Mouse (Mus musculus): ENCODE measurements around the gene Olfr1118. TPM values are rescaled to one million over a fixed set of nuclear protein-coding genes. Genes with fewer than 3 reads are reported as not detected.

The Olfr1118 gene
- polyA plus RNA-seq (2021; fragmentation: Nextera tagmentation), result not detected in 2 replicates
- long read RNA-seq, experiment 1, result 0 reads
- long read RNA-seq, experiment 2, result 0 reads

DNA sequence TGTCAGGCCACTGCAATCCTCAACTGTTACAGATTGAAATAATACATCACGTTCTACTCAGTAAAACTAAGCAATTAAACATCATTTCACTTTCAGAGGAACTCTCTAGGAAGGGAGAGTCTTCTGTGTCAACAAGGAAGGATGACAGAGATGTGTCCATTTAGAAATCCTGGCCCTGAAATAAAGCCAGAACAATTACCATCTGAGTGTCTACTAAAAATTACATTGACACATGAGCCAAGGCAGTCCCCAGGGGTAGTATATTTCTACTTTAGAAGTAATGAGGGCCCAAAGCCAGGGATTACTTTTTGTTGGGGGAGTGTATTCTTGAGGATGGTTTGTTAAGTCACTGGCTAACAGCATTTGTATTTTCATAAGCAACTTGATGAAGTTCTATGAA is at the start of gene Olfr1118:
Gene Olfr1118, plus strand, starts transcription at position 301 of the 400 bp plus-strand sequence.

DNA sequence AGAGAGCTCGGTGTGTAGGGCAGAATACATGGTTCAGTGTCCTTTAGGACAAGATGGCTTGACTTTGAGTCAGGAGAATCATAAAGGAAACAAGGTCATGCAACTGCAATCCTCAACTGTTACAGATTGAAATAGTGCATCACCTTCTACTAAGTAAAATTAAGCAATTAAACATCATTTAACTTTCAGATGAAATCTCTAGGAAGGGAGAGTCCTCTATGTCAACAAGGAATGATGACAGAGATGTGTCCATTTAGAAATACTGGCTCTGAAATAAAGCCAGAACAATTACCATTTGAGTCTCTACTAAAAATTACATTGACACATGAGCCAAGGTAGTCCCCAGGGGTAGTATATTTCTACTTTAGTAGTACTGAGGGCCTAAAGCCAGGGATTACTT is 40.1 kb upstream of the Olfr1118 start, which contains the start of gene Olfr1116:
Gene Olfr1116, plus strand, starts transcription at position 301 of the 400 bp plus-strand sequence.

DNA sequence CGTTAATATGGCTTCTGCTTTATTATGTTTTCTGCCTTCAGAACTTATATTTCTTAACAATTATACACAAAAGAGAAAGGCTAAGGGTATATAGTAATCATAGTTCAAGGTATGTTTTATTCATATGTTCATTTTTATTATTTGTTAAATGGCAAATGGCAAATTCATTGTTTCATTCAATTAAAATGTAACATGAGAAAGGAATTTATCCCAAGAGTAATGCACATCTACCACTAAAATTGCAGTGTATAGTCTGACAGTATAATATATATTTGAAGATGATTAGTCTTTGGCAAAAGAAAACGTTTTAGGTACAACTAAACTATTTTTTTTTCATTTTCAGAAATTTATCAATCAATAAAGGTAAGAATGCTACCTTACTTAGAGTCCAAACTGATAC is 47.1 kb downstream of the Olfr1118 start, which contains the start of gene Olfr1120:
Gene Olfr1120, plus strand, starts transcription at position 301 of the 400 bp plus-strand sequence.

Other genes starting within 250 kb of the Olfr1118 start
- not detected in 2 replicates for gene Olfr1107, start 231.8 kb upstream of the Olfr1118 start, polyA plus RNA-seq (2021; fragmentation: Nextera tagmentation)
- not detected in 2 replicates for gene Olfr1109, start 211.6 kb upstream of the Olfr1118 start, polyA plus RNA-seq (2021; fragmentation: Nextera tagmentation)
- gene Olfr259, start 193.0 kb upstream of the Olfr1118 start, polyA plus RNA-seq (2021; fragmentation: Nextera tagmentation), result not detected in 2 replicates
- not detected in 2 replicates for gene Olfr1110, start 167.3 kb upstream of the Olfr1118 start, polyA plus RNA-seq (2021; fragmentation: Nextera tagmentation)
- gene Olfr1111, start 155.0 kb upstream of the Olfr1118 start, polyA plus RNA-seq (2021; fragmentation: Nextera tagmentation), result not detected in 2 replicates
- gene Olfr1112, start 119.8 kb upstream of the Olfr1118 start, polyA plus RNA-seq (2021; fragmentation: Nextera tagmentation), result not detected in 2 replicates
- gene Olfr1113, start 98.6 kb upstream of the Olfr1118 start, polyA plus RNA-seq (2021; fragmentation: Nextera tagmentation), result not detected in 2 replicates
- not detected in 2 replicates for gene Olfr1115, start 59.6 kb upstream of the Olfr1118 start, polyA plus RNA-seq (2021; fragmentation: Nextera tagmentation)
- gene Olfr1116, start 40.0 kb upstream of the Olfr1118 start, polyA plus RNA-seq (2021; fragmentation: Nextera tagmentation), result not detected in 2 replicates
- not detected in 2 replicates for gene Olfr1120, start 47.2 kb downstream of the Olfr1118 start, polyA plus RNA-seq (2021; fragmentation: Nextera tagmentation)
- not detected in 2 replicates for gene Olfr1121, start 62.3 kb downstream of the Olfr1118 start, polyA plus RNA-seq (2021; fragmentation: Nextera tagmentation)
- not detected in 2 replicates for gene Olfr1122, start 78.3 kb downstream of the Olfr1118 start, polyA plus RNA-seq (2021; fragmentation: Nextera tagmentation)
- gene Olfr1123, start 109.1 kb downstream of the Olfr1118 start, polyA plus RNA-seq (2021; fragmentation: Nextera tagmentation), result not detected in 2 replicates
- 0.09 and 0.18 TPM in 2 replicates for gene Olfr1124, start 122.7 kb downstream of the Olfr1118 start, polyA plus RNA-seq (2021; fragmentation: Nextera tagmentation)
- gene Olfr1126, start 146.4 kb downstream of the Olfr1118 start, polyA plus RNA-seq (2021; fragmentation: Nextera tagmentation), result not detected in 2 replicates
- not detected in 2 replicates for gene Pramel7, start 189.5 kb downstream of the Olfr1118 start, polyA plus RNA-seq (2021; fragmentation: Nextera tagmentation)
- gene Pramel6, start 199.0 kb downstream of the Olfr1118 start, polyA plus RNA-seq (2021; fragmentation: Nextera tagmentation), result not detected in 2 replicates
- not detected in 2 replicates for gene Olfr153, start 224.2 kb downstream of the Olfr1118 start, polyA plus RNA-seq (2021; fragmentation: Nextera tagmentation)
- gene Olfr1128, start 238.0 kb downstream of the Olfr1118 start, polyA plus RNA-seq (2021; fragmentation: Nextera tagmentation), result not detected in 2 replicates

Data from layer of hippocampus, adult 6 months (tissue).